Mouse (Mus musculus) heart, adult 8-10 months (tissue): ENCODE data around the gene Actr1a. TPM values are rescaled to one million over a fixed set of nuclear protein-coding genes. Genes with fewer than 3 reads are reported as not detected.

ENCODE experiments used
- DNase-seq: peaks from one replicate; pipeline ENCODE4 v3.0.0; 2022; ENCODE audit warnings: low spot score
- microRNA-seq: library from miRNA; unstranded; fragments of <30 nt; microRNA quantifications from one replicate; pipeline ENCODE4 v1.2.0, GENCODE M21; 2022
- total RNA-seq, 4 experiments: library from RNA; stranded (reverse); gene quantifications; 2 replicates each; pipeline ENCODE4 v1.2.4; 2022

Actr1a gene
- total RNA-seq, 4 experiments from 2014 or later, result 86.7 to 93.0 (median 89.0) TPM

GRCm38 (mm10) chr19:46327531-46328064 lies 68.0 kb downstream of the Actr1a start:
- no peak for DNase-seq

Small RNAs within 50 kb of the gene (microRNA-seq; reads per million reads assigned to microRNA genes)
- gene Mir146b, result not detected

Other genes starting within 250 kb of the Actr1a start
- gene Pitx3, start 247.4 kb downstream of the Actr1a start, total RNA-seq, result 1 to 10 TPM in 2 of 4 experiments, under 1 TPM in 2; 0.34 to 1.7 (median 1.1) TPM
- gene Gbf1, start 243.2 kb downstream of the Actr1a start, total RNA-seq, result 10 to 100 TPM; 37.7 to 45.6 (median 41.9) TPM
- gene Nfkb2, start 91.4 kb downstream of the Actr1a start, total RNA-seq, result 10 to 100 TPM; 17.9 to 22.3 (median 20.1) TPM
- gene Psd, start 68.6 kb downstream of the Actr1a start, total RNA-seq, result under 1 TPM; 0.35 to 0.86 (median 0.53) TPM
- 1 to 10 TPM; 4.0 to 6.4 (median 5.6) TPM for gene Fbxl15, start 67.6 kb downstream of the Actr1a start, total RNA-seq
- 10 to 100 TPM; 76.5 to 91.0 (median 83.5) TPM for gene Cuedc2, start 57.0 kb downstream of the Actr1a start, total RNA-seq
- 1 to 10 TPM; 3.7 to 4.5 (median 3.8) TPM for gene Mfsd13a, start 54.6 kb downstream of the Actr1a start, total RNA-seq
- under 1 TPM; 0.44 to 0.66 (median 0.48) TPM for gene 2310034G01Rik, start 45.4 kb downstream of the Actr1a start, total RNA-seq
- gene Sufu, start 1.1 kb upstream of the Actr1a start, total RNA-seq, result 10 to 100 TPM; 11.7 to 13.0 (median 12.1) TPM
- gene Trim8, start 106.0 kb upstream of the Actr1a start, total RNA-seq, result 10 to 100 TPM; 31.5 to 38.8 (median 37.6) TPM
- 10 to 100 TPM; 31.3 to 56.0 (median 43.5) TPM for gene Arl3, start 177.4 kb upstream of the Actr1a start, total RNA-seq
- gene Sfxn2, start 177.6 kb upstream of the Actr1a start, total RNA-seq, result 1 to 10 TPM; 2.2 to 4.9 (median 2.7) TPM
- gene Wbp1l, start 203.3 kb upstream of the Actr1a start, total RNA-seq, result 10 to 100 TPM; 46.6 to 60.7 (median 56.0) TPM